Mouse (Mus musculus): ENCODE data around the gene Kcnj6.

DNA sequence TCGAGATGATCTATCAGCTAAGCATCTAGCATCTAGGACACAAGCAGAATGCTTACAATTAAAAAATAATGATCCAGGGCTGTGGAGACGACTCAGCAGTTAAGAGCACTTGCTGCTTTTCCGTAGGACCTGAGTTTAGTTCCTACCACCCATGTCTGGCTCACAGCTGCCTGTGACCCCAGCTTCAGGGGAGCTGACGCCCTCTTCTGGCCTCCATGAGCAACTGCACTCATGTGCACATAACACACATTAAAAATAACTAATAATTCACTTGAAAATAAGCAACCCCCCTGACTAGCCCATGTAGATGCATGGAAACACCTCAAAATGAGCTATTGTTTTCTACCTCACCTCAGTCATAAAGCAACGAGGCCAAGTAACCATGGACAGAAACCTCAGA is 211.6 kb downstream of the Kcnj6 start:
- TF ChIP-seq CTCF (IDR thresholded peaks at IDR 0.05), result no peak
- TF ChIP-seq EP300 (IDR thresholded peaks at IDR 0.05), result no peak
